Mouse (Mus musculus) hindbrain, embryonic 13.5 days (tissue): ENCODE results near the gene Mapkap1. TPM values are rescaled to one million over a fixed set of nuclear protein-coding genes. Genes with fewer than 3 reads are reported as not detected.

Source experiments
- ATAC-seq: fragments of 200-750 bp; cut with Nextera tagmentation; 2 replicates; pipeline ENCODE4 v1.8.0; 2017; ENCODE audit warnings: moderate TSS enrichment; ENCODE audit not compliant: low FRiP score
- H3K27ac ChIP-seq: fragments of 300-500 bp; sonication (generic); 2 replicates; pipeline ENCODE4 v1.5.1; 2015; ENCODE audit warnings: inconsistent platforms, mild to moderate bottlenecking, moderate library complexity
- H3K27me3 ChIP-seq: fragments of 300-500 bp; sonication (generic); 2 replicates; pipeline ENCODE4 v1.6.1; 2015; ENCODE audit warnings: mild to moderate bottlenecking, inconsistent platforms
- H3K36me3 ChIP-seq: fragments of 300-500 bp; sonication (generic); 2 replicates; pipeline ENCODE4 v1.6.1; 2015; ENCODE audit warnings: mild to moderate bottlenecking, inconsistent platforms
- H3K4me1 ChIP-seq: fragments of 300-500 bp; sonication (generic); replicated peaks from 2 replicates; pipeline ENCODE4 v1.6.1; 2015; ENCODE audit warnings: inconsistent platforms
- H3K4me2 ChIP-seq: fragments of 300-500 bp; sonication (generic); 2 replicates; pipeline ENCODE4 v1.6.1; 2015; ENCODE audit warnings: inconsistent platforms, mild to moderate bottlenecking, moderate library complexity
- H3K4me3 ChIP-seq: fragments of 300-500 bp; sonication (generic); 2 replicates; pipeline ENCODE4 v1.5.1; 2015; ENCODE audit warnings: mild to moderate bottlenecking, inconsistent platforms
- H3K9ac ChIP-seq: fragments of 300-500 bp; sonication (generic); 2 replicates; pipeline ENCODE4 v1.6.1; 2015; ENCODE audit warnings: mild to moderate bottlenecking, inconsistent platforms
- H3K9me3 ChIP-seq: fragments of 300-500 bp; sonication (generic); 2 replicates; pipeline ENCODE4 v1.6.1; 2016; ENCODE audit warnings: inconsistent platforms
- WGBS: fragments of 180-500 bp; shearing (Covaris S2); methylation state at CpG from one replicate; pipeline ENCODE4 v1.1.7; 2015; 5-methylcytosine and 5-hydroxymethylcytosine counted together
- polyA plus RNA-seq: library from polyadenylated mRNA; unstranded; fragments of >200 nt; fragmentation: Nextera tagmentation; extraction: Ambion mirVana; gene quantifications from 2 replicates; pipeline ENCODE4 v1.2.1, GENCODE M21; 2015

The Mapkap1 gene
- polyA plus RNA-seq, 1 experiment from 2014 or later: 96.6 TPM

- H3K27ac ChIP-seq: no peak overlapping the region
- H3K9me3 ChIP-seq: no peaks in the 10 kb centered on the region
- no peak overlapping the region for H3K4me2 ChIP-seq
- H3K27me3 ChIP-seq: 0 out of 2 replicates have a peak, but pooled peaks cover 3% of the 10 kb centered on the region
- H3K4me3 ChIP-seq: no peak overlapping the region
- no peak overlapping the region for H3K9ac ChIP-seq
- no peaks in the 10 kb centered on the region for H3K36me3 ChIP-seq
- 80% methylated on average over 4 of the region's 4 CpGs for WGBS
- ATAC-seq: no peak
- H3K4me1 ChIP-seq: peaks cover 20% of the 10 kb centered on the region
Measured at GRCm38 (mm10) chr2:34566146-34566545, 159.6 kb downstream of the Mapkap1 start.

- no peak for ATAC-seq
- H3K4me2 ChIP-seq: no peak overlapping the region
- 88% methylated on average over 1 of the region's 1 CpGs for WGBS
Measured at GRCm38 (mm10) chr2:34566601-34567000, 160.0 kb downstream of the Mapkap1 start.

DNA sequence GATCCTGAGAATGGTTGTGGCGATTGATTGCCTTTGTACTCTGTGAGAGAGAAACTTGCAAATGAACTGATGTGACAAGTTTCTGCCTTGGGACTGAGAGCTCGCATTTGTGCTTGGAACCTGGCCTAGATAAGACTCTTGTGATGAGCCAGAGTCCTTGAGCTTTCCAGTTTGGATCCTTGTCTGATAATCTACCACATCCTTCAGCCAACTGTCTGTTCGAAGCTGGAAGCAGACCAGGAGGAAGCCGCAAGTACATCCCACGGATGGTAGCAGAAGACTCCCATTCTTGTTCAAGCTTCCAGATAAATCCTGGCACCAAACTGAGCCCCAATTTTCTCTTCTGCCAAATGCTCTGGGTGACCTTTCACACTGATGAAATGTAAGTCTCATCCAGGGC is 162.6 kb downstream of the Mapkap1 start:
- H3K4me2 ChIP-seq: no peak overlapping the region
- no peak overlapping the region for H3K9ac ChIP-seq
- H3K36me3 ChIP-seq: no peaks in the 10 kb centered on the region
- peaks cover 41% of the 10 kb centered on the region for H3K4me1 ChIP-seq
- 84% methylated on average over 5 of the region's 5 CpGs for WGBS
- ATAC-seq: no peak
- H3K27me3 ChIP-seq: peaks cover 20% of the 10 kb centered on the region; the same call in 1 of the 2 replicates
- no peaks in the 10 kb centered on the region for H3K9me3 ChIP-seq
- H3K27ac ChIP-seq: no peak overlapping the region
- H3K4me3 ChIP-seq: no peak overlapping the region

More at GRCm38 (mm10) chr2:34566601-34567000, 160.0 kb downstream of the Mapkap1 start:
- H3K4me1 ChIP-seq: peaks cover 23% of the 10 kb centered on the region
- 0 out of 2 replicates have a peak, but pooled peaks cover 3% of the 10 kb centered on the region for H3K27me3 ChIP-seq
- H3K9me3 ChIP-seq: no peaks in the 10 kb centered on the region
- H3K27ac ChIP-seq: no peak overlapping the region
- H3K9ac ChIP-seq: no peak overlapping the region
- no peak overlapping the region for H3K4me3 ChIP-seq
- H3K36me3 ChIP-seq: no peaks in the 10 kb centered on the region

DNA sequence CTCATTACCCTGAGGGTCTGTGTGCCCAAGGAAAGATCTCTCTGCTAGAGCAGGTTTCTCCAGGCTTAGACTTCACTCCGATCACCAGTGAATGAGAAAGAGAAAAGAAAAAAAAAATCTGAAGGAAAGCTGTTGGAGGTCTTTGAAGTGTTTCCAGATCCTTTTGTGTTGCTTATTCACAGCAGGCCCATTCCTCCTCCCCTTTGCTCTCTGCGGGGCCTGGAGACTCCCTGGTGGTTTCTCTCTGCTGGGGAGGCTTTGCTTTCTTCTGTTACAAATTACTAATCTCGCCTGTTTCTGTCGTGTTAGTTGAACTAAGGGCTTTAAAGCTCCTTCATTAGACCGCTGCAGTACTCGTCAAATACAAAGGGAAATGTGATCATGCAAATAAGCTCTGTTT is 163.8 kb downstream of the Mapkap1 start:
- H3K27me3 ChIP-seq: peaks cover 22% of the 10 kb centered on the region; the same call in 1 of the 2 replicates
- H3K9ac ChIP-seq: peak overlapping the region; percentile 13; the same call in 1 of the 2 replicates
- WGBS: 2% methylated on average over 6 of the region's 6 CpGs

GRCm38 (mm10) chr2:34571096-34571495 is 164.5 kb downstream of the Mapkap1 start:
- no peak overlapping the region for H3K9ac ChIP-seq
- H3K4me1 ChIP-seq: peaks cover 44% of the 10 kb centered on the region
- no peaks in the 10 kb centered on the region for H3K36me3 ChIP-seq
- ATAC-seq: no peak
- no peak overlapping the region for H3K4me3 ChIP-seq
- no peak overlapping the region for H3K4me2 ChIP-seq
- no peaks in the 10 kb centered on the region for H3K9me3 ChIP-seq
- peak overlapping the region; percentile 55; the same call in 1 of the 2 replicates for H3K27ac ChIP-seq
- 13% methylated on average over 1 of the region's 1 CpGs for WGBS
- H3K27me3 ChIP-seq: peaks cover 22% of the 10 kb centered on the region; the same call in 1 of the 2 replicates

More for the DNA sequence above, 163.8 kb downstream of the Mapkap1 start:
- Histone ChIP-seq H3K27ac (peak overlapping the region; percentile 55), H3K4me2 (no peak overlapping the region), H3K9me3 (no peaks in the 10 kb centered on the region), H3K4me3 (no peak overlapping the region), H3K36me3 (no peaks in the 10 kb centered on the region), H3K4me1 (peaks cover 41% of the 10 kb centered on the region)
- no peak for ATAC-seq

DNA sequence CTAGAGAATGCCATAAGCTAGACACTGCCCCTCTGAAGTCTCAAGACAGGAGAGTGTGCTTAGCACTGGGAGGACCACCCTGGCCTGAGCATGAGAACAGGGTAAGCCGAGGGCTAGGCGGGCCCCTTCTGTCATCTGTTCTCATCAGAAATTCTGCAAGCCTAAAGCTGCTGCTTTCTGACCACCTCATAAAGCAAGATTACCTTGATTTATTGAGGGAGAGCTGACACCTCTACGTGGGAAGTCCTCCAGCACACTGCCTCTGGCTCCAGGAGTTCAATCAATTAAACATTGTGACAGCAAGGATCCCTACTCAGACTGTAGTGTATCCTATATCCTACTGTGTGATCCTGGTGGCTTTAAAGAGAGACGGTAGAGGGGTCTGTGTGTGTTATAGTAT is 166.5 kb downstream of the Mapkap1 start:
- peaks cover 54% of the 10 kb centered on the region for H3K4me1 ChIP-seq
- WGBS: 36% methylated on average over 4 of the region's 4 CpGs
- H3K27me3 ChIP-seq: peaks cover 22% of the 10 kb centered on the region; the same call in 1 of the 2 replicates
- H3K4me3 ChIP-seq: no peak overlapping the region
- H3K9me3 ChIP-seq: no peaks in the 10 kb centered on the region
- H3K9ac ChIP-seq: no peak overlapping the region
- no peak for ATAC-seq
- H3K4me2 ChIP-seq: no peak overlapping the region
- H3K27ac ChIP-seq: no peak overlapping the region
- H3K36me3 ChIP-seq: no peaks in the 10 kb centered on the region

DNA sequence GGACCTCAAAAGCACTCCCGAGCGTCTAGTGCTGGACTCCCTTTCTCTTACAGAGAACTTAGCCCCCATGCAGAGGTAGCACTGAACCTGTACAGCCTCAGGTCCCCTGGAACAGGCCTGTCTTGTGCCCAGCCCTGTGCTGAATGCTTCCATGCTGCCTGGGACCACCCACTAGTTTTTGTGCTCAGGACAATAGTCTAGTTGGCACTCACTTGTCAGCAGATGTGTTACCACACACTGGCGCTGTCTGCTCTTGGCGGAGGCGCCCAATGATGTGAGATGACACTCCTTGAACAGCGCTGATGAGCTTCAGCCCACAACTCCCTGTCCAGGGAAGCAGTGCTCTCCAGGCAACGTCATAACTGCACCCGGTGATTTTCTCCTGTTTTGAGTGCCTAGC is 182.0 kb downstream of the Mapkap1 start:
- H3K27me3 ChIP-seq: no peaks in the 10 kb centered on the region
- no peak for ATAC-seq
- peaks cover 16% of the 10 kb centered on the region for H3K36me3 ChIP-seq
- H3K27ac ChIP-seq: no peak overlapping the region
- peaks cover 15% of the 10 kb centered on the region for H3K4me1 ChIP-seq
- 74% methylated on average over 8 of the region's 8 CpGs for WGBS
- no peak overlapping the region for H3K4me2 ChIP-seq
- no peaks in the 10 kb centered on the region for H3K9me3 ChIP-seq
- H3K4me3 ChIP-seq: no peak overlapping the region
- no peak overlapping the region for H3K9ac ChIP-seq

DNA sequence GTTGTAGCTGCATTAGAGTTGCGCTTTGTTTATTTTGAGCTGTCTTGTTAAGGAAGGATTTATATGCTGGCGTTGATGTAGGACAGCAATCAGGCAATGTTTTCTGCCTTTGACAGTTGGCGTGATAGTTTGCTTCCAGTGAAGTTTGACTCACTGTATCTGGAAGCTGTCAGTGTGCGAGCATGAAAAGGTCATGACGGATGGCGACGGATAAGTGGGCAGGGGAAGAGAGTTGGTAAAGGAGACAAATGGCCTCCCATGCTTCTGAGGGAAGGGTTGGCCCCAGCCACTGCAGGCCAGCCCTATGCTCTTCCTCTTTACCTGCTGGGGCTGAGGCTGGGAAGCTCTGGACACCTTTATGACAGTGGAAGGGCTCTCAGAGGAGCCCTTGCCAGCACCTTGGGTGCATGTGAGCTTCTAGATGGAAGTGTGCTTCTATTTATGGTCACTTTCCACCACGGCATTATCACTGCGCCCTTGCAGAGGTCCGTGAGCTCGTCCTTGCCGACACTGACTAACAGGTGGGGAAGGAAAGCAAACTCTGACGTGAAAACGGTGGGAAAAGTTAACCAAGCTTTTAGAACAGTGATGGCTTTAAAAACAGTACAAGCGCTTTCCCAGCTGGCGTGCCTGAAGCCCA is 185.3 kb downstream of the Mapkap1 start:
- Histone ChIP-seq H3K9me3 (no peaks in the 10 kb centered on the region), H3K36me3 (no peaks in the 10 kb centered on the region), H3K4me1 (peaks cover 38% of the 10 kb centered on the region), H3K4me2 (no peak overlapping the region), H3K4me3 (no peak overlapping the region), H3K9ac (no peak overlapping the region), H3K27me3 (no peaks in the 10 kb centered on the region), H3K27ac (no peak overlapping the region)
- ATAC-seq: no peak
- 87% methylated on average over 16 of the region's 16 CpGs for WGBS

DNA sequence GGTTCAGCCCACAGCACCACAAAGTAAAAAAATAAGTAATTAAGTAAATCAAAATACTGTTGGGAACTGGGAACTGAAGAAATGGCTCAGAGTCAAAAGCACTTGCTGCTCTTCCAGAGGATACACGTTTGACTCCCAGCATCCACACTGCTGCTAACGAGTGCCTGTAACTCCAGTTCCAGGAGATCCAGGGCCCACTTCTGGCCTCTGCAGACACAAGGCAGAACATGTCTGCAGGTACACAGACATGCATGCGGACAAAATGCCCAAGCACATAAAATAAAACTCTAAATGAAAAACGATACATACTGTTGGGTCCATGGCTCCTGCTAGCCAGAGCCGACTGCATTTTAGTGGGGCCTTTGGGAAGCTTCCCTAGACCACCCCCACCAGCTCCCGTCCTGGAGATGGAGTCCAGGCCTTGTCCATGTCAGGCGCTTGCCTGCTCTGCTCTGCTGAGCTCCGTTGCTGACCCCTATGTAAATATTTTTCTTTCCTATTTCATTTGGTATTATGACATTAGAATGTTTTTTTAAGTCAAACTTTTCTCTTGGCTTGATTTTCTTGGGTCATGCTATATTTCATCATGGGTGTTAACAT is 185.9 kb downstream of the Mapkap1 start:
- no peaks in the 10 kb centered on the region for H3K36me3 ChIP-seq
- H3K27ac ChIP-seq: no peak overlapping the region
- H3K4me3 ChIP-seq: no peak overlapping the region
- no peak overlapping the region for H3K9ac ChIP-seq
- H3K9me3 ChIP-seq: no peaks in the 10 kb centered on the region
- H3K4me1 ChIP-seq: peaks cover 38% of the 10 kb centered on the region
- 87% methylated on average over 8 of the region's 8 CpGs for WGBS
- H3K4me2 ChIP-seq: no peak overlapping the region
- no peak for ATAC-seq
- no peaks in the 10 kb centered on the region for H3K27me3 ChIP-seq

DNA sequence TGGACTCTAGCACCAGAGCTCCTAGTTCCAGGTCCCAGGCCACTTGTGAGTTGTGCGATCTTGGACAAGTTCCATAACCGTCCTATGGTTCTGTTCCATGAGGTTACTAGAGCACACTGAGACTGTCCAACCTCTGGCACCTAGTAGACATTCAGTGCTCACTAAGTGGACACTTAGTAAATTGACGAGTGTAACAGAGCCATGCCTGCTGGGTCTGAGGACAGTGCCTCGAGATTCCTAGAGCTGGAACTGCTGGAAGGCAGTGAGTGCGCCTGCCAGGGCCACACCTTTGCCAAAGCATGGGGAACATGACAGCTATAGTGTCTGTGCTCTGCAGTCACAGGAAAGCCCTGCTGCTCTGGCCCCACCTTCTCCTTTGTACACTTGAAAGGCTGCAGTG is 187.4 kb downstream of the Mapkap1 start:
- Histone ChIP-seq H3K9me3 (no peaks in the 10 kb centered on the region), H3K4me3 (no peak overlapping the region), H3K27me3 (0 out of 2 replicates have a peak, but pooled peaks cover 2% of the 10 kb centered on the region), H3K9ac (no peak overlapping the region), H3K4me2 (no peak overlapping the region), H3K27ac (peak overlapping the region; percentile 12; the same call in 1 of the 2 replicates), H3K4me1 (peaks cover 31% of the 10 kb centered on the region), H3K36me3 (0 out of 2 replicates have a peak, but pooled peaks cover 4% of the 10 kb centered on the region)
- 87% methylated on average over 5 of the region's 5 CpGs for WGBS
- no peak for ATAC-seq

DNA sequence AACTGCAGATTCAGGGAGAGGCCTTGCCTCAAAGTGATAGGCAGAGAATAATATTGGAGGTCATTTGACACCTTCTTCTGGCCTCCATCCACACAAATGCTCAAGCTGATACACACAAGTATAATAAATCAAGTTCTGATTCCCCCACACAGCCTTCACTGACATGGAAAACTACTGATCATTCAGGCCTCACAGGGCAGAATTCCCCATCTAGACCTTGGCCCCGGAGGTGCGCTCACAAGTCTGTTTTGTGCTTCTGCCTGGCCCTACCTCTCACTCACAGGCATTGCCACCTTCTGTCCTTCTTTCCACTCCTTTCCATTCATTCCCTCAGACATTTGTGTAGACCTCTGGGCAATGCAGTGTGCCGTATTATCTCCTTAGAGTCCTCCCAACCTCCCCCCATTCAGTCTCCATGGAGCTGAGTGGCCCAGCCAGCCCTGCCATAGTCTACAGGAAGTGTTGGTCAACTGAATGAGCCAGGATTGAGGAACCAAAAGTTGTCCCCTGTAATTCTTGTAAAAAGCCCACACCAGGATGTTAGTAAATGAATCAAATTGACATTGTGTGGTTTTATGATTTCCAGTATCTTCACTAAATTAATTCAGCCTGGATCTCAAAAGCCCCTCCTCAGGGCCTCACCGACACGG is 193.2 kb downstream of the Mapkap1 start:
- Histone ChIP-seq H3K9ac (no peak overlapping the region), H3K27ac (peak overlapping the region; percentile 13; the same call in 1 of the 2 replicates), H3K27me3 (0 out of 2 replicates have a peak, but pooled peaks cover 2% of the 10 kb centered on the region), H3K9me3 (no peaks in the 10 kb centered on the region), H3K4me3 (no peak overlapping the region), H3K36me3 (0 out of 2 replicates have a peak, but pooled peaks cover 6% of the 10 kb centered on the region), H3K4me2 (no peak overlapping the region), H3K4me1 (peaks cover 55% of the 10 kb centered on the region)
- 56% methylated on average over 5 of the region's 5 CpGs for WGBS
- no peak for ATAC-seq

DNA sequence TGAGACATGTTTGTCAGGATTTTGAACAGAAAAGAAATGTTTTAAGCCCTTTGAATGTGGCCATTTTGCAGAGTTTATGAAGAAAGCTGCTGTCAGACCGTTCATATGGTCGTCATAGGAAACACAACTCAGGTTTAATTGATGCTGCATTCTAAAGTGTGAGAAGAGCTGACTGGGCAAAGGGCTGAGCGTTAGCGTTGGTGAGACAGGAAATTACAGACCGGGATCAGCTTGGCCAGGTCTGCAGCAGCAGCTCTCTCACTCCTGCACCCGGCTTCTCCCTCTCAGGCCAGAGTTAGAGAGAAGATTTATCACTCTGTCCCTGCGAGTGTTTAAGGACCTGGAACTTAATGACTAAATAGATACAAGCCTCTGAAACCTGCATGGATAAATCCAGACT is 194.2 kb downstream of the Mapkap1 start:
- Histone ChIP-seq H3K4me1 (peaks cover 47% of the 10 kb centered on the region), H3K27ac (peak overlapping the region; percentile 76), H3K27me3 (0 out of 2 replicates have a peak, but pooled peaks cover 2% of the 10 kb centered on the region), H3K9me3 (no peaks in the 10 kb centered on the region), H3K36me3 (0 out of 2 replicates have a peak, but pooled peaks cover 6% of the 10 kb centered on the region), H3K4me3 (no peak overlapping the region), H3K4me2 (no peak overlapping the region), H3K9ac (peak overlapping the region; percentile 39; the same call in 1 of the 2 replicates)
- no peak for ATAC-seq
- WGBS: 9% methylated on average over 7 of the region's 7 CpGs
